Mouse (Mus musculus): ENCODE results near the gene Gm11549. TPM values are rescaled to one million over a fixed set of nuclear protein-coding genes. Genes with fewer than 3 reads are reported as not detected.

Gm11549 gene
- polyA plus RNA-seq (2015; fragmentation: Nextera tagmentation; extraction: Ambion mirVana): 0.57 and 2.5 TPM in 2 replicates

GRCm38 (mm10) chr3:36521073-36522060, at the start of gene Gm11549:
Gene Gm11549 (minus strand): TSS chr3:36521813.

DNA sequence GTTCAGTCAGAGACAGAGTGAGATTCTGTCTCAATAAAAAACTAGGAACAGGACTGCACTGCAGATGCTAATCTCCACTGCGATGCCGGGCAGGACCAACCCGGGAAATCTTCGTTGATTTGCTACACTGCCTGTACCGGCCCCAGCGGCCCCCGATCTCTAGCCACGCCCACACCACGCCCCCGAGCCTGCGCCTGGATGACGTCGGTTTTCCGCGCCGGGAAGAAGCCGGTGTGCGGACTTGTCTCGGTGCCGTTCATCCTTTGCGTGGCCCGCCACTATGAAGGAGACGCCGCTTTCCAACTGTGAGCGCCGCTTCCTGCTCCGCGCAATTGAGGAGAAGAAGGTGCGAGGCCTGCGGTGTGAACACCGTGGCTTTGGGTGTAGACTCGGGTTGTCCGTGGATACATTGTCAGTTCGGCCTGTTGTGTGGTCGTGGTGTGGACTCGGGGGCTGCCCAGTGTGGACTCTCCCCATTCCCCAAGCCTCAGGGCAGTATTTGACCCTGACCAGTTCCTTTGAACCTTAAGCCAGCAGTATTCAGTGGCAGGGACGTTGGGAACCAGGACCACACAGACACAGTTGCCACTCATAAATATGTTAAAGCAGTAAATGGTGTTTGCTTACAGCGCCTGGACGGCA, 30.9 kb upstream of the Gm11549 start, which contains the start of gene Exosc9:
Exosc9 (plus strand) TSS at position 201 of the 642 bp plus-strand sequence.

GRCm38 (mm10) chr3:36475532-36476087, 46.0 kb downstream of the Gm11549 start, which contains the start of the genes Anxa5 and 1810062G17Rik:
Gene Anxa5 (minus strand): TSS chr3:36475894.
Gene 1810062G17Rik (plus strand): TSS chr3:36475937.

Small RNA genes within 50 kb of the gene (microRNA-seq; reads per million reads assigned to microRNA genes)
- gene Mir7009 (ENCODE audit: borderline replicate concordance, insufficient number of aligned reads): not detected

Other genes with a start within 250 kb of the Gm11549 start
- 306 and 523 TPM in 2 replicates for gene Anxa5, start 45.9 kb downstream of the Gm11549 start, polyA plus RNA-seq (2015; fragmentation: Nextera tagmentation; extraction: Ambion mirVana)
- 9.5 and 10.1 TPM in 2 replicates for gene 1810062G17Rik, start 45.9 kb downstream of the Gm11549 start, polyA plus RNA-seq (2015; fragmentation: Nextera tagmentation; extraction: Ambion mirVana)
- gene Exosc9, start 30.8 kb upstream of the Gm11549 start, polyA plus RNA-seq (2015; fragmentation: Nextera tagmentation; extraction: Ambion mirVana): 59.5 and 67.5 TPM in 2 replicates
- 37.2 and 46.4 TPM in 2 replicates for gene Ccna2, start 50.3 kb upstream of the Gm11549 start, polyA plus RNA-seq (2015; fragmentation: Nextera tagmentation; extraction: Ambion mirVana)
- gene Bbs7, start 91.7 kb upstream of the Gm11549 start, polyA plus RNA-seq (2015; fragmentation: Nextera tagmentation; extraction: Ambion mirVana): 5.9 and 9.9 TPM in 2 replicates
- 2.0 and 2.4 TPM in 2 replicates for gene Trpc3, start 168.4 kb upstream of the Gm11549 start, polyA plus RNA-seq (2015; fragmentation: Nextera tagmentation; extraction: Ambion mirVana)

Measured in adrenal gland, postnatal 0 days (tissue).